8 mouse cellular contexts compared by ENCODE assay signal in genomic region chr16:34667031-34667726, GRCm38 (mm10). TPM values are rescaled to one million over a fixed set of nuclear protein-coding genes. Genes with fewer than 3 reads are reported as not detected.
DNase-seq lines count a peak whose midpoint lies in the region; ATAC-seq and TF ChIP-seq lines count a peak whose summit lies in the region.

No protein-coding gene starts in this region.

- no peaks in the 10 kb centered on the region for H3K79me2 ChIP-seq in C2C12 (ENCODE audit: control insufficient read depth, insufficient read depth)
- no peaks in the 10 kb centered on the region for H3K79me2 ChIP-seq in liver, adult 2 months (ENCODE audit: control insufficient read depth, insufficient read depth, low read length)
- H3K79me2 ChIP-seq in myocyte (ENCODE audit: control insufficient read depth, insufficient read depth), result no peaks in the 10 kb centered on the region

- H3K9me3 ChIP-seq in heart, embryonic 12.5 days (replicated peaks), result no peaks in the 10 kb centered on the region
- H3K9me3 ChIP-seq in kidney, embryonic 16.5 days (ENCODE audit: low read length), result no peaks in the 10 kb centered on the region

- no peak for TF ChIP-seq POLR2A in embryonic fibroblast, embryonic 13.5 days (IDR thresholded peaks at IDR 0.05; ENCODE audit: low read depth, low read length)
- TF ChIP-seq POLR2A in liver, adult 2 months (IDR thresholded peaks at IDR 0.05; ENCODE audit: extremely low read depth, insufficient read depth, low read length), result no peak
- TF ChIP-seq POLR2A in myocyte (IDR thresholded peaks at IDR 0.05; ENCODE audit: insufficient read length, low read depth), result no peak

- WGBS in heart, embryonic 12.5 days, result 9% methylated on average over 20 of the region's 20 CpGs
- WGBS in kidney, embryonic 16.5 days, result 7% methylated on average over 20 of the region's 20 CpGs
- 9% methylated on average over 20 of the region's 20 CpGs for WGBS in liver, adult 2 months

- H3K36me3 ChIP-seq in C2C12 (ENCODE audit: control insufficient read depth, insufficient read depth) (no peaks in the 10 kb centered on the region), myocyte (ENCODE audit: control insufficient read depth, insufficient read depth) (no peaks in the 10 kb centered on the region)
- no peaks in the 10 kb centered on the region for H3K36me3 ChIP-seq in heart, embryonic 12.5 days
- no peaks in the 10 kb centered on the region for H3K36me3 ChIP-seq in kidney, embryonic 16.5 days (ENCODE audit: insufficient read depth, low read length)
- no peaks in the 10 kb centered on the region for H3K36me3 ChIP-seq in liver, adult 2 months (ENCODE audit: control insufficient read depth, insufficient read depth, low read length)

- H3ac ChIP-seq in C2C12 (ENCODE audit: control insufficient read depth, insufficient read length, low read depth), result no peak overlapping the region
- H3ac ChIP-seq in myocyte (ENCODE audit: control insufficient read depth, insufficient read length), result no peak overlapping the region

- no peak overlapping the region for H3K27ac ChIP-seq in embryonic fibroblast, embryonic 13.5 days (ENCODE audit: insufficient read depth, low read length)
- H3K27ac ChIP-seq in heart, embryonic 12.5 days (ENCODE audit: poor library complexity, severe bottlenecking), result no peak overlapping the region
- no peak overlapping the region for H3K27ac ChIP-seq in kidney, embryonic 16.5 days (ENCODE audit: low read length)
- H3K27ac ChIP-seq in liver, adult 2 months (replicated peaks; ENCODE audit: insufficient read depth, low read depth, low read length), result no peak overlapping the region

- H3K79me3 ChIP-seq in C2C12 (ENCODE audit: low read depth), result no peaks in the 10 kb centered on the region

- peak; percentile 90 for DNase-seq in brain, adult 2 months (ENCODE audit: low read depth, low spot score)
- DNase-seq in liver, adult 2 months (ENCODE audit: extremely low read depth, low read depth, low spot score), result peak; percentile 36
- peak; percentile 48 to 74 for DNase-seq in spleen, postnatal 4 days (ENCODE audit: low spot score in 2 of 2)

- H3K4me3 ChIP-seq in C2C12 (ENCODE audit: insufficient read depth, poor library complexity, severe bottlenecking) (no peak overlapping the region), myocyte (no peak overlapping the region)
- H3K4me3 ChIP-seq in embryonic fibroblast, embryonic 13.5 days (ENCODE audit: insufficient read depth, low read length), result no peak overlapping the region
- H3K4me3 ChIP-seq in heart, embryonic 12.5 days, result peak overlapping the region; percentile 16; the same call in 1 of the 2 replicates
- H3K4me3 ChIP-seq in kidney, embryonic 16.5 days (ENCODE audit: low read length), result peak overlapping the region; percentile 26
- H3K4me3 ChIP-seq in liver, adult 2 months (ENCODE audit: insufficient read depth, low read depth, low read length), result no peak overlapping the region

- peak overlapping the region; percentile 58 for H3K4me2 ChIP-seq in heart, embryonic 12.5 days
- H3K4me2 ChIP-seq in kidney, embryonic 16.5 days (replicated peaks; ENCODE audit: low read depth, low read length), result peak overlapping the region; percentile 52
- peak overlapping the region; percentile 60 for H3K4me2 ChIP-seq in myocyte (ENCODE audit: low read depth)

- H3K27me3 ChIP-seq in C2C12 (ENCODE audit: control insufficient read depth, insufficient read depth, insufficient read length) (no peaks in the 10 kb centered on the region), myocyte (ENCODE audit: control insufficient read depth, insufficient read depth, insufficient read length) (peaks cover 8% of the 10 kb centered on the region)
- peaks cover 18% of the 10 kb centered on the region for H3K27me3 ChIP-seq in heart, embryonic 12.5 days (replicated peaks)
- peaks cover 10% of the 10 kb centered on the region for H3K27me3 ChIP-seq in kidney, embryonic 16.5 days (ENCODE audit: insufficient read depth, low read length)
- H3K27me3 ChIP-seq in liver, adult 2 months (ENCODE audit: control insufficient read depth, insufficient read depth, low read length), result no peaks in the 10 kb centered on the region

- TF ChIP-seq CTCF in C2C12 (IDR thresholded peaks at IDR 0.05; ENCODE audit: control insufficient read depth, insufficient read depth, insufficient read length), result peak; percentile 82
- TF ChIP-seq CTCF in embryonic fibroblast, embryonic 13.5 days (IDR thresholded peaks at IDR 0.05; ENCODE audit: borderline replicate concordance, insufficient read depth, low read length), result peak; percentile 96
- TF ChIP-seq CTCF in liver, adult 2 months (IDR thresholded peaks at IDR 0.05; ENCODE audit: low read depth, low read length), result peak; percentile 99

- no peaks in the 10 kb centered on the region for H3K4me1 ChIP-seq in embryonic fibroblast, embryonic 13.5 days (ENCODE audit: control insufficient read depth, insufficient read depth, low read length)
- peaks cover 26% of the 10 kb centered on the region for H3K4me1 ChIP-seq in heart, embryonic 12.5 days (replicated peaks)
- peaks cover 5% of the 10 kb centered on the region; the same call in 1 of the 2 replicates for H3K4me1 ChIP-seq in kidney, embryonic 16.5 days (ENCODE audit: insufficient read depth, low read length)
- H3K4me1 ChIP-seq in liver, adult 2 months (ENCODE audit: control insufficient read depth, insufficient read depth, low read length), result no peaks in the 10 kb centered on the region

- peak; percentile 18; the same call in 1 of the 2 replicates for ATAC-seq in heart, embryonic 12.5 days (ENCODE audit: insufficient number of reproducible peaks, low FRiP score)
- ATAC-seq in kidney, embryonic 16.5 days (ENCODE audit: low FRiP score, low TSS enrichment), result peak; percentile 87

- no peak overlapping the region for H3K9ac ChIP-seq in heart, embryonic 12.5 days
- 0 out of 2 replicates have a peak overlapping the region, but pooled peaks have one; percentile 39 for H3K9ac ChIP-seq in kidney, embryonic 16.5 days (replicated peaks; ENCODE audit: low read length)
- no peak overlapping the region for H3K9ac ChIP-seq in liver, adult 2 months (ENCODE audit: low read depth, low read length)

TF ChIP-seq in C2C12, 6 proteins besides CTCF, POLR2A, EP300 and RAD21:
- TF ChIP-seq USF1 (IDR thresholded peaks at IDR 0.05; ENCODE audit: low read depth) (peak; percentile 36), MAX (IDR thresholded peaks at IDR 0.05) (no peak)

TF ChIP-seq in myocyte, 11 proteins besides CTCF, POLR2A, EP300 and RAD21:
- TF ChIP-seq TCF12 (IDR thresholded peaks at IDR 0.05; ENCODE audit: insufficient read depth, poor library complexity, severe bottlenecking), result no peak
- TF ChIP-seq REST (IDR thresholded peaks at IDR 0.05; ENCODE audit: insufficient read depth, insufficient read length), result no peak
- no peak for TF ChIP-seq E2F4 (IDR thresholded peaks at IDR 0.05; ENCODE audit: insufficient read depth)
- TF ChIP-seq MYOD1 (IDR thresholded peaks at IDR 0.05; ENCODE audit: control insufficient read depth in 1 of 3, insufficient read length in 2 of 3, low read depth in 2 of 3), result no peak
- no peak for TF ChIP-seq USF1 (IDR thresholded peaks at IDR 0.05; ENCODE audit: low read depth)
- no peak for TF ChIP-seq MYOG (IDR thresholded peaks at IDR 0.05; ENCODE audit: control insufficient read depth in 1 of 3, insufficient read depth in 1 of 3, insufficient read length in 2 of 3, low read depth in 2 of 3)
- TF ChIP-seq POLR2AphosphoS2 (IDR thresholded peaks at IDR 0.05; ENCODE audit: insufficient read length, low read depth), result no peak
- TF ChIP-seq TCF3 (IDR thresholded peaks at IDR 0.05; ENCODE audit: insufficient read length, low read depth), result no peak
- no peak for TF ChIP-seq MAX (IDR thresholded peaks at IDR 0.05; ENCODE audit: low read depth)
- no peak for TF ChIP-seq SRF (IDR thresholded peaks at IDR 0.05; ENCODE audit: control insufficient read depth, insufficient read length, low read depth)
- TF ChIP-seq CEBPB (IDR thresholded peaks at IDR 0.05; ENCODE audit: insufficient read depth, poor library complexity, severe bottlenecking), result no peak
TF ChIP-seq in myocyte: peak in this region for 0.

RNA-seq across cellular contexts. Expression of gene Ropn1, which starts 17.5 kb away (rescaled TPM):
- polyA plus RNA-seq in C2C12 (2012; fragmentation: generic; extraction: Trizol), result not detected
- not detected in 2 replicates for polyA plus RNA-seq in embryonic fibroblast, embryonic 13.5 days (2011; ENCODE audit: insufficient read length, low read depth, missing spikeins)
- polyA plus RNA-seq in heart, embryonic 12.5 days (2016; fragmentation: Nextera tagmentation; extraction: Ambion mirVana), result 0.58 and 0.73 TPM in 2 replicates
- not detected in 2 replicates for polyA plus RNA-seq in kidney, embryonic 16.5 days (2015; fragmentation: Nextera tagmentation; extraction: Ambion mirVana)
- not detected in 2 replicates for total RNA-seq in liver, adult 2 months (2014; rRNA removed)
- polyA plus RNA-seq in liver, adult 2 months (2012; rRNA removed), result not detected in 2 replicates
- not detected for polyA plus RNA-seq in myocyte (2012; fragmentation: generic; extraction: Trizol)

RNA-seq across cellular contexts. Expression of gene Ccdc14, which starts 23.2 kb away (rescaled TPM):
- 2.1 TPM for polyA plus RNA-seq in C2C12 (2012; fragmentation: generic; extraction: Trizol)
- polyA plus RNA-seq in embryonic fibroblast, embryonic 13.5 days (2011; ENCODE audit: insufficient read length, low read depth, missing spikeins), result 5.5 and 5.7 TPM in 2 replicates
- polyA plus RNA-seq in heart, embryonic 12.5 days (2016; fragmentation: Nextera tagmentation; extraction: Ambion mirVana), result 7.0 and 8.5 TPM in 2 replicates
- polyA plus RNA-seq in kidney, embryonic 16.5 days (2015; fragmentation: Nextera tagmentation; extraction: Ambion mirVana), result 6.5 and 6.9 TPM in 2 replicates
- 1.2 and 1.3 TPM in 2 replicates for total RNA-seq in liver, adult 2 months (2014; rRNA removed)
- 0.24 and 0.28 TPM in 2 replicates for polyA plus RNA-seq in liver, adult 2 months (2012; rRNA removed)
- 1.0 TPM for polyA plus RNA-seq in myocyte (2012; fragmentation: generic; extraction: Trizol)

Comparison
In these comparisons a context has a peak if more than half of its experiments do, and no peak if none do; other contexts are left out.
1. H3K4me3 ChIP-seq: peak in heart, embryonic 12.5 days (single experiment) and kidney, embryonic 16.5 days (single experiment); none in C2C12 (single experiment), embryonic fibroblast, embryonic 13.5 days (single experiment), liver, adult 2 months (single experiment) and myocyte (single experiment).
2. DNase-seq: peak in every context shown above with its lines; median percentile 90 in brain, adult 2 months; 61 in spleen, postnatal 4 days; 36 in liver, adult 2 months.
3. Peak in every context shown above with its lines, with median percentiles within 50 percentile points of each other: CTCF ChIP-seq and H3K4me2 ChIP-seq.